Mouse (Mus musculus) fibroblast of lung, adult 2 months (primary cell): ENCODE measurements around the gene Phip.

Experiments
- DNase-seq: peaks from one replicate; pipeline ENCODE4 v3.0.0-alpha.2; 2011; ENCODE audit warnings: low read depth

The Phip gene

DNA sequence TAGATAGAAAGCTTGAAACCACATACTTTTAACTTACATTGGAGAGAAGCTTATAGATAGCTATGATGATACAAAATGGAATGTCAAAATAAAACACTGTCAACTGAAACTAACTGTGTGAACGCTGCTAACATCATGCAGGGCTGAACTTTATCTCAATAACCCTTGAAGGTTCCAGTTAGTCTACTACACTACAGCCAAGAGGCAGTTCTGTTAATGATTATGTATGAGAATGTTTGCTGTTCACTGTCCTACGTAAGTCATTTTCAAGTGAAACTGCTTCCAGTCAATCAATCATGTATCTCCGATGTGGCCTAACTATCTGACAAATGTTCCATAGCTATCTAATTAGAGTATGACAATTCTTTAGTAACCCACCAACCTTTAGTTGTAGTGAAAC is 107.6 kb downstream of the Phip start:
- no peak for DNase-seq

DNA sequence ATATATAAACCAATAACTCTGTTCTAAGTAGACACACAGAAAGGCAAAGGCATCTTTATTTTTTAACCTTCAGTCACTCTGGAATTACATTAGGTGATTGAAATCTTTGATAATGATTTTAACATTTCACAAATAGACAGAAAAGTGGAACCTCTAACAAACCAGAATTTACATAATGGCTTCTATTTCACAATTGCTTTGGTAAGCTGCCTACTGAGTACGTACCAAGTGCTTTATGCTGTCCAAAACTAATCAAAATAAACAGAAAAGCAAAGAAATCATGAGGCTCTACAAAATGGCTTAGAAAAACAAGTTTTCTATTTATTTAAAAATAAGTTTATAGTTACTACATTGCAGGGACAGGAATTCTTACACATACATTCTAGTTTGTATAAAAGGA is 109.2 kb downstream of the Phip start:
- no peak for DNase-seq

DNA sequence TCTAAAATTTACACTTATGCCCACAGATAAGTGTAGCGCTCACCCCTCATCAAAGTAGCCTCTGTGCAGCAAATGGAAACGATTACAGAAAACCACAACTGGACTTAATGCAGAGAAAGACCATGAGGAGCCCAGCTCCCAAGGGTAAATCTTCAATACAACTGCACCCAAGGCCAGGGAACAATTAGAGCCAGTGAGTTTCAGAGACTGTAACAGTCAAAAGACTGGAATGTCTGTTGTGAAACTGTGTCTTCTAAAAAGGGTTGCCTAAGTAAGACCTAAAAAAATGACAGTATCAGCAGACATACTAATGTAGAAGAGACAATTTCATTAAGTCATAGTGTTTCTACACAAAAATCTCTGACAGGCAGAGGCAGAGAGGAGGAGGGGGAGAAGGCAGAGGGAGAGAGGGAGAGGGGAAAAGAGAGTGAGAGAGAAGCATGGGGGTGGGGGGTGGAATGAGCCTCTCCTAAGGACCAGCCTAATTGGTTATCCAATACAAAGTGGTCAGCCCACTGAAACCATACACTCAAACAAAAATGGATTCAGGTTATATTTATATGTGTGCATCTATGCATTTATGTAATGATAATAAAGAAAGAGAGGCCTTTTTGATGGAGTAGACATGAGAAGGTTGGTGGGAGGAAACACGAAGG is 113.4 kb downstream of the Phip start:
- DNase-seq = no peak

DNA sequence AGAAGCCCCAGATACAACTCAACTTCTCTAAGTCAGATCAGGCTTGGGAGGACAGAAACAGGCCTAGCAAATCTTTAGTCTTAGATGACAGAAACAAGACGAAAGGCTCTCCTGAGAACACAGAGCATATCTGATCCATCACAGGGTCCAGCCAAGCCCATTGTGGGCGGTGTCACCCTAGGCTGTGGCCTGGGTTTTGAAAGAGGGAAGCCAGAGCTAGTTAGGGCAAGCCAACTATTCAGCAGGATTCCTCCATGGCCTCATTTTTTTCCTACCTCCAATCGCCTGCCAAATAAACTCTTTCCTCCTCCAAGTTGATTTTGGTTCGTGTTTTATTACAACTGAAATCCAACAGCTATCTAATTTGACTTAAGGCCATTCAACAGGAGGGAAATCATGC is 114.0 kb downstream of the Phip start:
- peak; percentile 39 for DNase-seq

DNA sequence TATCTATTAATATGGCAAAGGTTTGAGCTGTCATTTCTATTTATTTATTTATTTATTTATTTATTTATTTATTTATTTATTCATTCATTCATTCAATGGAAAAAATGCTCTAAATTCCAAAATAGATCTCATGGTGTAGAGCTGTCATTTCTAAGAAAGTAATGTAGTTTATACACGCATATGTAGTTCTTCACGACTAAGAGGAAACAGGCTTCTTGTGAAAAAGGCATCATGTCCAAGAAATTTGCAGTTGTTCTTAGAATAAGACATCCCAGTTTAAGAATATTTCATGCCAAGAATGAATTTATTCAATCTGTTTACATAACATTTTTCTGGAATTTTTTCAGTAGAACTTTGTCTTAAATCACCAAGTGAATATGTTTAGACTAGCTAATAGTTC is 114.5 kb downstream of the Phip start:
- no peak for DNase-seq

DNA sequence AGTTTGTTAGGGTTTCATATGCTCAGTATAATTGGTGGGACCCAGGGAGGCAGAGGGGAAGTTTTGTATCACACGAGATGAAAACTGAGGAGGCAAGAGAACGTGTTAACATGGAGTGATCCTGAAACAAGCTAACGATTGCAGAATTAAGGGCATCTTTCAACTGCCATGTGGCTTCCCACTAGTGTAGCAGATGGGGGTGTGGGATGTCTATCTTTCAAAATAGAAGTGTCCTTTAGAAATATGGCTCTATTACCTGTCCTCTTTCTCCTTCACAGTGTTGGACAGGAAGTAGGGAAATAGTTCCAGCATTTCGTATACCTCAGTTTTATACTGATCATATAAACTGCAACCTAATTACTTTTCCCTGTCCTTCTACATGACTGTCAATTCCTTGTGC is 119.1 kb downstream of the Phip start:
- no peak for DNase-seq

DNA sequence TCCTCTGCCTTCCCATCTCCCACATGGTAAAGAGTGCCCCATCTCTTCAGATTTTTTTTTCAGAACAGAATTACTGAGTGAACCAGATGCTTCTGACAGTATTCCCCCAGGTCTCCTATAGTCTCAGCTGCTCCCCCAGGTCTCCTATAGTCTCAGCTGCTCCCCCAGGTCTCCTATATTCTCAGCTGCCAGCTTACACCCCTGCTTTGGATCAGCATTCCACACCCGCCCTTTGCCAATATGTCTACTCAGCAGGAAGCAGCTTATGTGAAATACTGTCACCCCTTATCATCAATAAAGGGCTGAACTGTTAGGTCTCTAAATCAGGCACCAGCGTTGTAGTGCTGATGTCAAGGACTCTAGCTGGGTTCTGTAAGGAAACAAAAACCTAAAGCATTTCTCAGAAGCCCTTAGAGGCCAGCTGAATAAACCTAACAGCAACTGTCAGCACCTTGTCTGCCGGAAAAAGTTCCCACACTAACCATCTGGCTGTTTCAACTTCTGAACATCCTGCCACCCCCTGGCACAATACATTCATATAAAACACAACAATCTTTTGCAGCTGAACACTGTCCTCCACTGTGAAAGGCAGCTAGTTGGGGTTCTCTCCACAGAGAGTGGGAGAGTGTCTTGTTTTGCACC is 120.2 kb downstream of the Phip start:
- DNase-seq = no peak

DNA sequence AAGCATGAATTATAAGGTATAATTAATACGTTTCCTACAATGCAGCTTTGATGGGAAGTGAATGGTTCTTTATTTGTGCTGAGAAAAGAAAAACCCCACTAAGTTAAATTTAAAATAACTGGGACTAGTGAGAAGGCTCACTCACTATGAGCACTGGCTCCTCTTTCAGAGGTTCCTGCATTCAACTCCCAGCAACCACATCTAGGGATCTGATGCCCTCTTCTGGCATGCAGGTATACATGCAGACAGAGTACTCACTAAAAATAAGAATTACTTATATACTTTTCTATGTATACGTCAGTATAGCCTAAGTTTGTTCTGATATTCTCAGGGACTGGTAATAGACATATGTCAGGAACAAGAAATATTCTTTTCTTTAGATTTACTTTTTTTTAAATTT is 121.3 kb downstream of the Phip start:
- DNase-seq = no peak

DNA sequence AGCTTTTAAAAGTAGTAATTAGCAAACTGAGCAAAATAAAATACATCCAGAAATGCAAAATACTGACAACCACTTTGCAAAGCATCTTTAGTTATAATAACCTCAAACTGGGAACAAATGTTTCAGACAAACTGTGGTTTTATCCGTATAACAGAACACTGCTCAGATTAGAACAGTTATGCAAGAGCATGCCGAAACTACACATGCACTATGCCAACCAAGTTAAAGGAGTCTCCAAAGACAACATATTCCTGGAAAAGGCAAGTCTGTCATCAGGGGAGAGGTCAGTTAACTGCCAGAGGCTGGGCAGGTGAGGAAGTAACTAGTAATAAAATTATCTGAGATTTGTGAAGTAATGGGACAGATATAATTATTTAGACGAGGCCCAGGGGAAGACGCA is 132.6 kb downstream of the Phip start:
- no peak for DNase-seq

DNA sequence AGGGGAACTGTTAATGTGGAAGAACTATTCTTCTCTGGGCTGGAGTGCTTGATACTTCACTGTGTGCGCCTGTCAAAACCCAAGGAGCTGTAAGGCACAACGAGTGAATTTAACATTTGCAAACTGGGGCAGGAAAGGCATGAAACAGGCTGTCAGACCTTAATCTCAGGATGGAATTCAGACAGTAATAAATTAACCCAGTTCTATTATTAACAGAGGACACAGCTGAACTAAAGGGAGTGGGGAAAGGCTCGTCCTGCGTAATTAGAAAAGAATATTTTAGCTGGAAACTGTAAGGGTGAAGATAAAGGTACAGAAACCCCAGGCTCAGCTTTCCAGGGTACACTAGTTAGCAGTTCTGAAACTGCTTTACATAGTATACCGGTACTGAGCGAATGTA is 139.4 kb downstream of the Phip start:
- DNase-seq = no peak

DNA sequence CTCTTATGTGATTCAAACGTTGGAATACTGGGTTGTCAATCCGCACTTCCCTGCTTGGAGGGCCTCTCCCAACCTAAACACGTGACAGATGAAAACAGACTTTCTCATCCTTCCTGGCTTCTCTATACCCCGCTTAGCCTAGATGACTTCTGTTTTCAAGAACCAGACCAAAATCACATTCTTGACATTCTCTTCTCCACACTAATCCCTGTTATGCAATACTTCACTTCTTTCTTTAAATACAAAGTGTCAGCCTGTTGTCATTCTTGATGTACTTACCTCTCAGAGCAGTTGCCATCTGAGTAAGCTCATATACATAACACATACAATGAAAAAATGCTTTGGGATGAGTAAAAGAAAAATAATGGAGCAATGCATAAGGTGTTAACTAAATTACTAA is 143.4 kb downstream of the Phip start:
- no peak for DNase-seq

DNA sequence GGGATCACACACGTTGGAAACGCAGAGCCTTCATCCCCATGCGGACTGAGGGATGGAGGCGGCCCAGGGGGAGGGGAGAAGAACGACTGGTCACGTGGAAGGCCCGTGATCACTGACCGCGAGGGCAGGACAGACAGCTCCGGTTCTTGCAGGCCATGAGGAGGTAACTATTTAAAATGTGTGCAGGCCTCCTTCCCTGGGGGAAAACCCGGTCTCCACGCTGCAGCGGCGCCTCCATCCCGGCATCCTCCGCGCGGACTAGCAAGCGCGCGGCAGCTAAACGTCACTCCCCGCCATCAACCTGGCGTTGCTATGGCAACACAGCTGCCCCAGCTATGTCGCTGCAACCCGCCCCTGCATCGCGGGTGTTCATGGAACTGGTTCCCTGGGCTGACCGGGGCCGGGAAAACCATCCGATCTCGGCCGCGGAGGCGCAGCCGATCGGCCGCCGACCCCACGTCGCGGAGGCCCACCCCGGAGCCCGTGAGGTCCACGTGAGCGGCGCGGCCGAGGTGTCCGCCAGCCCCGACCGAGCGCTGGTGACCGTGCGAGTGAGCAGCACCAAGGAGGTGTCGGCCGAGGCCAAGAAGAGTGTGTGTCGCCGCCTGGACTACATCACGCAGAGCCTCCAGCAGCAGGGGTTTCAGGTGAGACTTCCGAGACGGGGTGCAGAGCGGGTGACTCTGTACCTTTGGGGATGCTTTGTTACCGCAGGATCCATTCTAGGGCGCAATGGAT is 145.5 kb downstream of the Phip start:
- DNase-seq = peak; percentile 71

DNA sequence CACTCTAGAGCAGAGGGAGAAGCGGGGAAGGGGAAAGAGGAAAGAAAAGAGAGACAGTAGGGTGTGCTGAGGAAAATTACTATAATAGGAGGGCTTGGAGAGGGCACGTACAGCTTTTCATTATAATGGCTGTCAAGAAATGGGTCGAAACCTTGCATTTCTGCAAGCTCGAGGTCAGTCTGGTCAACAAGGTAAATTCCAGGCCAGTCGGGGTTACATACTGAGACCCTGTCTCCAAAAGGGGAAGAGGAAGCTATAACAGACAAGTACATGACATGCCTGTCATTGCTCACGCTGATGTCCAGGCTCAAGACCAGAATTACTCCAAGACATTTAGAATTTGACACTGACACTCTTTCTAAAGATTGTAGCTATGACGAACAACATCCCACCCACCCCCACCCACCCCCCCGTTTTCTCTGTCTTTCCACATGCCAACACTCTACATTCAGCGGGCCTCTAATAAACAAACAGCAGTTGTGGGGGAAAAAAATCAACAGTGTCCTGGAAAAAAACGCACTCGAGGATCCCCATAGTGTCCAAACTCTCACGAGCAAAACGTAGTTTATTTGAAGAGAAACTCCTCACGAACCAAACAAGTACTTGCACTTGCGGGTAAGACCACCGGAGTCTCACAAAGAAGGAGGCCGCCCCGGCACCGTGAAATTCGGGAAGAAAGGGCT is 146.2 kb downstream of the Phip start, which contains the start of gene Irak1bp1:
Gene Irak1bp1 (plus strand): TSS at position 534 of the 683 bp plus-strand sequence.
- no peak for DNase-seq

DNA sequence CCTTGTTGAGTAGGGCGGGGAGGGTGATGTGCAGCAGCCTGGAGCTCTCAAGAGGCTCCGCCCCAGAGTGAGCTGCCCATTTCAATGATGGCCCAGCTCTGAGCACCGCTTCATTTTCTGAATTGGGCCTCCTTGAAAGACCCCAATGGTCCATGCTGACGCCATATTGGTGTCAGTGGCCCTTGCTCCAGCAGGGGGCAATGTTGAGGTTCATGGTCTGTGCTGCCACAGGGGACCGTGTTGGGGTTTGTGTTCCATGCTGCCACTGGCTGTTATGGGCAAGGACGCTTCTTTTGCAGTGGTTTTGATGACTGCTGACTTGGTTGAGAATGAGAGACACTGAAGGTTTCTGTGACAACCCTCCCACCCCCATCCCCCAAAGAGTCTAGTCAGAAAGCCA is 148.9 kb downstream of the Phip start:
- DNase-seq = no peak
